Mouse (Mus musculus): Measurements from ENCODE around the gene Olfr889. TPM values are rescaled to one million over a fixed set of nuclear protein-coding genes. Genes with fewer than 3 reads are reported as not detected.
"Not testable (repeated sequence)": the region's sequence is repeated elsewhere in the genome, so short reads cannot be mapped to it uniquely, and the experiment has no call there.

The Olfr889 gene
- not detected in 2 replicates for polyA plus RNA-seq (2012; rRNA removed)

DNA sequence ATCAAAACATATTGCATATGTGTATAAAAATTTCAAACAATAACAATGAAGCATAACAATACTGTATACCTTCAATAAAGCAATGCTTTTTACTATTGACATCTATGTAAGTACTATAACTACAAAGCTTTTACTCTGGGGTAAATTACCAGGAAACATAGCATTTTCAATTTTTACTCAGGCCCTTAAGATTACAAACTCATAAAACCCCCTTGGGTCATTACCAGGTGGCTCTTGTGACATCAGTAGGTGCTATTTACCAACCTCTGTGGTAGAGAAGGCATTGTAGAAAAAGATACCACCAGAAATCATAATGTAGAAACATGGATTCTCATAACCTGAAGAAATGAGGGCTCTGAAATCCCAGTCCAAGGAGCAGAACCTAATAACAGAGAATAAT is at the start of gene Olfr889:
Gene Olfr889 (plus strand): TSS at position 301 of the 400 bp plus-strand sequence.
- Histone ChIP-seq H3K36me3 (ENCODE audit: control insufficient read depth, insufficient read depth, low read length) (no peaks in the 10 kb centered on the region), H3K4me1 (ENCODE audit: control insufficient read depth, insufficient read depth, low read length) (no peaks in the 10 kb centered on the region), H3K27me3 (replicated peaks; ENCODE audit: control insufficient read depth, insufficient read depth, low read length) (no peaks in the 10 kb centered on the region), H3K27ac (ENCODE audit: insufficient read depth, low read depth, low read length) (no peak within 1 kb of the TSS), H3K4me3 (ENCODE audit: insufficient read depth, low read depth, low read length) (no peak within 1 kb of the TSS)
- DNase-seq, result no peak
- TF ChIP-seq POLR2A (IDR thresholded peaks at IDR 0.05; ENCODE audit: low read depth, low read length), result no peak
- no peak for TF ChIP-seq CTCF (conservative IDR thresholded peaks at IDR 0.05; ENCODE audit: insufficient read depth, insufficient read length, low read depth, low read length)

DNA sequence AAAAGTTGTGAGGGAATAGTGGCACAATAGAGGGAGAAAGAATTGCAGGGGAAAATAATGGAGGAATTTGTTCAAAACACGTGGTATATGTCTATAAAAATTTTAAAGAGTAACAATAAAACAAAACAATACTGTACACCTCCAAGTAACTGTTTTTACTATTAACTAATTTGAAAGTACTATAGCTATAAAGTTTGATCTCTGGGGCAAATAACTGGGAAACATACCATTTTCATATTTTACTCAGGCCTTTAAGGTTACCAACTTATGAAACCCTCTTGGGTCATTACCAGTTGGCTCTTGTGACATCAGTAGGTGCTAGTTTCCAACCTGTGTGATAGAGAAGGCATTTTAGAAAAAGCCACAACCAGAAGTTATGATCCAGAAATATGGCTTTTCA is 31.2 kb upstream of the Olfr889 start, which contains the start of gene Olfr887:
Gene Olfr887 (plus strand): TSS at position 301 of the 400 bp plus-strand sequence.
- no peaks in the 10 kb centered on the region for H3K4me1 ChIP-seq (ENCODE audit: control insufficient read depth, insufficient read depth, low read length)
- H3K36me3 ChIP-seq (ENCODE audit: control insufficient read depth, insufficient read depth, low read length), result no peaks in the 10 kb centered on the region
- TF ChIP-seq POLR2A (IDR thresholded peaks at IDR 0.05; ENCODE audit: low read depth, low read length), result no peak
- no peak for TF ChIP-seq CTCF (conservative IDR thresholded peaks at IDR 0.05; ENCODE audit: insufficient read depth, insufficient read length, low read depth, low read length)
- no peak within 1 kb of the TSS for H3K4me3 ChIP-seq (ENCODE audit: insufficient read depth, low read depth, low read length)
- WGBS, result 81% methylated on average over 1 of the region's 1 CpGs
- no peaks in the 10 kb centered on the region for H3K27me3 ChIP-seq (replicated peaks; ENCODE audit: control insufficient read depth, insufficient read depth, low read length)
- H3K27ac ChIP-seq (ENCODE audit: insufficient read depth, low read depth, low read length), result no peak within 1 kb of the TSS
- DNase-seq, result no peak

DNA sequence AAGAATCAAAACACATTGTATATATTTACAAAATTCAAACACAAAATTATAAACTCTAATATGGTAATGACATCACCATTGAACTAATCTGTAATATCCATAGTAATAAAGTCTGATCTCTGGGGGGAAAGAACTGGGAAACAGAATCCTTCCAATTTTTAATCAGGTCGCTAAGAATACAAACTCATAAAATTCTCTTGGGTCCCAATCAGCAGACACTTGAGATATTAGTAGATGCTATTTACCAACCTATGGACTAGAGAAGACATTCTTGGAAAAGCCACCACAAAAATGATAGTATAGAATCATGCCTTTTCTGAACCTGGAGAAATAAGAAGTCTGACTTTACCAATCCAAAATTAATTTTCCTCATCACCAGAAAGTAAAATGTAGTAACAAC is 7.2 kb upstream of the Olfr889 start, which contains the start of gene Olfr888:
Gene Olfr888 (plus strand): TSS at position 301 of the 400 bp plus-strand sequence.
- 70% methylated on average over 1 of the region's 1 CpGs for WGBS
- no peak for DNase-seq
- Histone ChIP-seq H3K36me3 (ENCODE audit: control insufficient read depth, insufficient read depth, low read length) (no peaks in the 10 kb centered on the region), H3K27me3 (replicated peaks; ENCODE audit: control insufficient read depth, insufficient read depth, low read length) (no peaks in the 10 kb centered on the region), H3K4me3 (ENCODE audit: insufficient read depth, low read depth, low read length) (no peak within 1 kb of the TSS), H3K27ac (ENCODE audit: insufficient read depth, low read depth, low read length) (no peak within 1 kb of the TSS), H3K4me1 (ENCODE audit: control insufficient read depth, insufficient read depth, low read length) (no peaks in the 10 kb centered on the region)
- TF ChIP-seq CTCF (conservative IDR thresholded peaks at IDR 0.05; ENCODE audit: insufficient read depth, insufficient read length, low read depth, low read length) (no peak), POLR2A (IDR thresholded peaks at IDR 0.05; ENCODE audit: low read depth, low read length) (no peak)

DNA sequence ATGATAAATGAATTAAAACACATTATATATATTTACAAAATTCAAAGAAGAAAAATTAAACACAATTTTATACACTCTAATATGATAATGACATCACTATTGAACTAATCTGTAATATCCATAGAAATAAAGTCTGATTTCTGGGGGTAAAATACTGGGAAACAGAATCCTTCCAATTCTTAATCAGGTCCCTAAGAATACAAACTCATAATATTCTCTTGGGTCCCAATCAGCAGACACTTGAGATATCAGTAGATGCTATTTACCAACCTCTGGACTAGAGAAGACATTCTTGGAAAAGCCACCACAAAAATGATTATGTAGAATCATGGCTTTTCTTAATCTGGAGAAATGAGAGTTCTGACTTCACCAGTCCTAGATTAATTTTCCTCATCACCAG is 27.2 kb downstream of the Olfr889 start, which contains the start of gene Olfr890:
Gene Olfr890 (plus strand): TSS at position 301 of the 400 bp plus-strand sequence.
- no peak within 1 kb of the TSS for H3K4me3 ChIP-seq (ENCODE audit: insufficient read depth, low read depth, low read length)
- H3K27ac ChIP-seq (ENCODE audit: insufficient read depth, low read depth, low read length), result no peak within 1 kb of the TSS
- H3K27me3 ChIP-seq (replicated peaks; ENCODE audit: control insufficient read depth, insufficient read depth, low read length), result no peaks in the 10 kb centered on the region
- TF ChIP-seq CTCF (conservative IDR thresholded peaks at IDR 0.05; ENCODE audit: insufficient read depth, insufficient read length, low read depth, low read length) (no peak), POLR2A (IDR thresholded peaks at IDR 0.05; ENCODE audit: low read depth, low read length) (no peak)
- no peaks in the 10 kb centered on the region for H3K36me3 ChIP-seq (ENCODE audit: control insufficient read depth, insufficient read depth, low read length)
- no peaks in the 10 kb centered on the region for H3K4me1 ChIP-seq (ENCODE audit: control insufficient read depth, insufficient read depth, low read length)
- DNase-seq, result no peak

DNA sequence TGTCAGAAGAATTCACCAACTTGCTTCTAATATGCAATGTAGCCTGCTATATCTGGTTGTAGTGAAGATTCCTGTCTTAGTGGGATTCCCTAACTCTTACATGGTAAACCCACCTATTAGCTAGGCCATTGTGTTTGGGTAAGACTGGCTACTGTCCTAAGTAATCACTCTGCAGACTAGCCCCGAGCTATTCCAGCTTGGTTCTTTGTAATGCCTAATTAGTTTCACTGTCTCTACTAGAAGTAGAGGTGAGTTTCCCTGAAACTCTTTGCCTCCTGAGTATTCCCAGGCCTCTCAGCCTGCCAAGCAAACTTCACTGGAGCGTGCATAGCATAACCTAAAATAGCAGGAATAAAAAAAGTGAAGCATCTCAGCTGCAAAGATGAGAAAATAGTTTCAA is 53.3 kb downstream of the Olfr889 start:
- not testable (repeated sequence) for H3K36me3 ChIP-seq (ENCODE audit: control insufficient read depth, insufficient read depth, low read length); H3K27ac ChIP-seq (ENCODE audit: insufficient read depth, low read depth, low read length); DNase-seq; H3K4me1 ChIP-seq (ENCODE audit: control insufficient read depth, insufficient read depth, low read length); H3K4me3 ChIP-seq (ENCODE audit: insufficient read depth, low read depth, low read length); H3K27me3 ChIP-seq (replicated peaks; ENCODE audit: control insufficient read depth, insufficient read depth, low read length)
- WGBS, result 46% methylated on average over 2 of the region's 2 CpGs

Other genes starting within 250 kb of the Olfr889 start
- gene Olfr145, start 218.5 kb upstream of the Olfr889 start, polyA plus RNA-seq (2012; rRNA removed), result not detected in 2 replicates
- gene Olfr878, start 197.4 kb upstream of the Olfr889 start, polyA plus RNA-seq (2012; rRNA removed), result not detected in 2 replicates
- gene Olfr881, start 123.4 kb upstream of the Olfr889 start, polyA plus RNA-seq (2012; rRNA removed), result not detected in 2 replicates
- gene Olfr883, start 89.4 kb upstream of the Olfr889 start, polyA plus RNA-seq (2012; rRNA removed), result not detected in 2 replicates
- not detected in 2 replicates for gene Olfr884, start 68.6 kb upstream of the Olfr889 start, polyA plus RNA-seq (2012; rRNA removed)
- not detected in 2 replicates for gene Olfr885, start 53.9 kb upstream of the Olfr889 start, polyA plus RNA-seq (2012; rRNA removed)
- not detected in 2 replicates for gene Olfr887, start 31.1 kb upstream of the Olfr889 start, polyA plus RNA-seq (2012; rRNA removed)
- not detected in 2 replicates for gene Olfr888, start 7.1 kb upstream of the Olfr889 start, polyA plus RNA-seq (2012; rRNA removed)
- gene Olfr890, start 27.3 kb downstream of the Olfr889 start, polyA plus RNA-seq (2012; rRNA removed), result not detected in 2 replicates
- gene Olfr891, start 65.6 kb downstream of the Olfr889 start, polyA plus RNA-seq (2012; rRNA removed), result not detected in 2 replicates
- gene Olfr893, start 93.2 kb downstream of the Olfr889 start, polyA plus RNA-seq (2012; rRNA removed), result not detected in 2 replicates
- gene Olfr894, start 102.9 kb downstream of the Olfr889 start, polyA plus RNA-seq (2012; rRNA removed), result not detected in 2 replicates
- not detected in 2 replicates for gene Olfr143, start 137.6 kb downstream of the Olfr889 start, polyA plus RNA-seq (2012; rRNA removed)
- gene Olfr895, start 152.7 kb downstream of the Olfr889 start, polyA plus RNA-seq (2012; rRNA removed), result not detected in 2 replicates
- not detected in 2 replicates for gene Olfr896-ps1, start 175.9 kb downstream of the Olfr889 start, polyA plus RNA-seq (2012; rRNA removed)
- gene Olfr25, start 213.9 kb downstream of the Olfr889 start, polyA plus RNA-seq (2012; rRNA removed), result not detected in 2 replicates
- not detected in 2 replicates for gene Olfr898, start 233.2 kb downstream of the Olfr889 start, polyA plus RNA-seq (2012; rRNA removed)

All from kidney, adult 2 months (tissue).